Mouse (Mus musculus): Measurements from ENCODE around the gene Nrip2. TPM values are rescaled to one million over a fixed set of nuclear protein-coding genes. Genes with fewer than 3 reads are reported as not detected.

The Nrip2 gene
- polyA plus RNA-seq, 1 experiment from 2014 or later, result 38.9 TPM

DNA sequence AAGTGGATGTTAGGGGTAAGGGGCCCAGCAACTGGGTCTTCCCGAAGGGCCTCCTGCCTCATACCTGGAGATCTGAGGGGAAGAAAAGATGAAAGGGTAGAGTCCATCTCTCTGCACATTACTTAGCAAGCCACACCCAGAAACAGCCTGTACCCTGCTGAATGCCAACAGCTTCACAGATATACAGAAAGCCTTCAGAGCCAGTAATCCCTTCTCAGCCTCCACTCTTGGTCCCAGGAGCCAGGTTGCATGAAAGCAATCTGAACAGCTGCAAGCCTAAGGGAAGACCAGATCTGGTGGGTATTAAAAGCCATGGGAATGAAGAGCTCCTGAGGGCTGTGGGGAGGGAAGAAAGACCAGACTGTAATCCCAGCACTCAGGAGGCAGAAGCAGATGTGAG lies 9.9 kb upstream of the Nrip2 start:
- CTCF ChIA-PET, result no interaction called here
- no peak for ATAC-seq
- DNase-seq (ENCODE audit: low read depth, low spot score), result no peak

DNA sequence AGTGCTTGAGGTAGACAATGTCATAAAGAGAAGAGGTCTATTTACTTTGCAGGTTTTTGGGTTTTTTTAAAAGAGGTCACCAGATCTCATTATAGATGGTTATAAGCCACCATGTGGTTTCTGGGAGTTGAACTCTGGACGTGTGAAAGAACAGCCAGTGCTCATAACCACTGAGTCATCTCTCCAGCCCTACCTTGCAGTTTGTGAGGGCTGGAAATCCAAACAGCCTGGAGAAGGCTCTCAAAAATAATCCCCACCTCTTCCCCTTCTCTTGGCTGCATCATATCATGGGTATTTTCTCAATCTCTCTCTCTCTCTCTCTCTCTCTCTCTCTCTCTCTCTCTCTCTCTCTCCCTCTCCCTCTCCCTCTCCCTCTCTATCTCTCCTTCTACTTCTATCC lies 8.4 kb upstream of the Nrip2 start:
- ChIA-PET POLR2A (no interaction called here), CTCF (no interaction called here)
- ATAC-seq (no peak), DNase-seq (ENCODE audit: low read depth, low spot score) (no peak)
- TF ChIP-seq CTCF (IDR thresholded peaks at IDR 0.05), result no peak
- no peaks in the 10 kb centered on the region for H3K27me3 ChIP-seq
- in situ Hi-C loops (cut with MboI; ENCODE audit: low pct_unique_long_range_greater_than_20kb), result no loop called here

More for the DNA sequence above, 9.9 kb upstream of the Nrip2 start:
- in situ Hi-C loops (cut with MboI; ENCODE audit: low pct_unique_long_range_greater_than_20kb), result no loop called here
- H3K27me3 ChIP-seq, result no peaks in the 10 kb centered on the region
- no peak for TF ChIP-seq CTCF (IDR thresholded peaks at IDR 0.05)
- POLR2A ChIA-PET, result interaction anchor here (0.7 kb wide), 1 partner anchor 72 kb away, joined by 4 read pairs; no protein-coding TSS in a partner anchor

DNA sequence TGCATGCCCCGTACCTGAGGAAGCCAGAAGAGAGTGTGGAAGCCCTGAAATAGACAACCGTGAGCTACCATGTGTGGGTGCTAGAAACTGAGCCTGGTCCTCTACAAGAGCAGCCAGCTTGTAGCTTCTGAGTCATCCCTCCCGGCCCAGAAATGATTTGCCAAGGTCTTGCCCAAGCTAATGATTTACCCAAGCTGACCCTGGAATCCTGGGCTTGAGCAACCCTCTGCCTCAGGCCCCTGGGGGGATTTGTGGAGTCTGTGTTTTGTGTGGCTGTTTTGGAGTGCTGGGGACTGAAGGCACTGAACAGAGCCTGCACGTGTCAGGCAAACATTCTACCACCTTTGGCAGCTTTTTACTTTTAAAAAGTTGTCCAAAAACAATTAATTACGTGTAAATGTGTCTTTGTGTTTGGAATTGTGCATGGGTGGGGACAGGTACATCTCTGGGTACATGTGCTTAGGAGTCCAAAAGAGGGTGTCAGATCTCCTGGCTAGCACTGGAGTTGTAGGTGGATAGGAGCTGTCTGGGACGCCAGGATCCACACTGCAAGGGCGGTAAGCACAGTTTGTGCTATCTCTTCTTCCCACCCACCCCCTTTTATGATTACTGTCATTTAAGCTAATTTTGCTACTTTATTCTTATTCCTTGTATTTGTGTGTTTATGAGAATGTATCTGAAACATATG lies 1.4 kb upstream of the Nrip2 start:
- ChIA-PET CTCF (interaction anchor here (1.2 to 1.3 kb wide), 2 partner anchors 14 to 16 kb away, joined by 3 to 4 read pairs; no protein-coding TSS in a partner anchor), POLR2A (no interaction called here)
- peak; percentile 80 for DNase-seq (ENCODE audit: low read depth, low spot score)
- H3K27me3 ChIP-seq, result no peaks in the 10 kb centered on the region
- TF ChIP-seq CTCF (IDR thresholded peaks at IDR 0.05), result no peak
- in situ Hi-C loops (cut with MboI; ENCODE audit: low pct_unique_long_range_greater_than_20kb), result no loop called here
- peak; percentile 69 for ATAC-seq

DNA sequence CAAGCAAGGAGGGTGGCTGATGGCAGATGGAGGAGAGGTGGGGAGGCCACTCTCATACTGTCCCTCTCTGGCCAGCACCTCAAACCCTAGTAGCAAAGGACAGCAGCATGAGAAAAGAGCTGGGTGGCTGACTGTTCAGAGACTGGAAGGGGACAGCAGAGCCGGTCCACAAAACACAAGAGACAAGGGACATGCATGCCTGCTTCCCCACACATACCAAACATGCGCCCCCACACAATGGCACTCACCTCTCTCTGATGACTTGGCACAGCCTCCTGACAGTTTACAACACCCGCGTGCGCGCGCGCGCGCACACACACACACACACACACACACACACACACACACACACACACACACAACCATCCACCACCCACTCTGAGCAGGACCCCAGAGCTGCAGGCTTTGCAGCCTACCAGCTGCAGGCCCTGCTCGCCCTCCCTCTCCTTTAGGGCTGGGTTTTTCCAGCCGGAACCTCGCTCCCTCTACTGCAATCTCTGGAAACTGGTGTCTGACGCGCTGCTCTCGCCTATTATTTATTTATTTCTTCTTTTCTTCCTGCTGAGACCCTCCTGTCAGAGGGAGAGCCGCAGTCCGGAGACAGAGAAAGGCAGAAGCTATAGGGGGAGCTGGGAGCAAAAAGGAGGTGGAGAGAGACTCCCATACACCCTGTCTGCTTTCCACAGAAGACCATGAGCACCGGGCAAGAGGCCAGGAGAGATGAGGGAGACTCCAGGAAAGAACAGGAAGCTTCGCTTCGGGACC lies 507 bp downstream of the Nrip2 start:
- ChIA-PET CTCF (interaction anchor here (1.1 to 2.2 kb wide), 2 partner anchors 11 to 32 kb away, joined by 3 to 14 read pairs; no protein-coding TSS in a partner anchor), POLR2A (interaction anchor here (0.6 to 3.3 kb wide), 5 partner anchors 11 to 819 kb away, joined by 3 to 7 read pairs (median 3); no protein-coding TSS in a partner anchor)
- TF ChIP-seq CTCF (IDR thresholded peaks at IDR 0.05), result no peak
- in situ Hi-C loops (cut with MboI; ENCODE audit: low pct_unique_long_range_greater_than_20kb), result no loop called here
- H3K27me3 ChIP-seq, result no peaks in the 10 kb centered on the region
- DNase-seq (ENCODE audit: low read depth, low spot score) (no peak), ATAC-seq (peak; percentile 42)

DNA sequence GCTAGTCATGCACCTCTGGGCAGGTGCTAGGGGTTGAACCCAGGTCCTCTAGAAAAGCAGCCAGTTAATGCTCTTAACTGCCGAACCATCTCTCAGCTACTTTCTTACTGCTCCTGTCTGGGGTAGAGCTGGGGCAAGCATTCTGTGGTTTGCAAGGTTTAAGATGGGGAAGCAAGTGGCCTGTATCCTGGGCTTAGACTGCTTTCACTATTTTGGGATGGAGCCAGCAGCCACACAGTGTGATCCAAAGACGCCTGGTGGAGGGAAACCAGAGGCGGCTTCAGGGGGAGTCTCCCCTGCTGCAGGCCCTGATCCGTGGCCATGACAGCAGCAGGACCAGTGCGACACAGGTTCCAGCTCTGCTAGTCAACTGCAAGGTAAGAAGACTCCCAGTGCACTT lies 5.6 kb downstream of the Nrip2 start:
- ChIA-PET POLR2A (interaction anchor here (0.9 to 1.2 kb wide), 2 partner anchors 9 to 79 kb away, joined by 3 to 5 read pairs; no protein-coding TSS in a partner anchor), CTCF (interaction anchor here (1.5 to 2.2 kb wide), 3 partner anchors 12 to 75 kb away, joined by 4 to 5 read pairs (median 4); no protein-coding TSS in a partner anchor)
- DNase-seq (ENCODE audit: low read depth, low spot score) (no peak), ATAC-seq (peak; percentile 25)
- in situ Hi-C loops (cut with MboI; ENCODE audit: low pct_unique_long_range_greater_than_20kb), result no loop called here
- no peaks in the 10 kb centered on the region for H3K27me3 ChIP-seq
- TF ChIP-seq CTCF (IDR thresholded peaks at IDR 0.05), result no peak

DNA sequence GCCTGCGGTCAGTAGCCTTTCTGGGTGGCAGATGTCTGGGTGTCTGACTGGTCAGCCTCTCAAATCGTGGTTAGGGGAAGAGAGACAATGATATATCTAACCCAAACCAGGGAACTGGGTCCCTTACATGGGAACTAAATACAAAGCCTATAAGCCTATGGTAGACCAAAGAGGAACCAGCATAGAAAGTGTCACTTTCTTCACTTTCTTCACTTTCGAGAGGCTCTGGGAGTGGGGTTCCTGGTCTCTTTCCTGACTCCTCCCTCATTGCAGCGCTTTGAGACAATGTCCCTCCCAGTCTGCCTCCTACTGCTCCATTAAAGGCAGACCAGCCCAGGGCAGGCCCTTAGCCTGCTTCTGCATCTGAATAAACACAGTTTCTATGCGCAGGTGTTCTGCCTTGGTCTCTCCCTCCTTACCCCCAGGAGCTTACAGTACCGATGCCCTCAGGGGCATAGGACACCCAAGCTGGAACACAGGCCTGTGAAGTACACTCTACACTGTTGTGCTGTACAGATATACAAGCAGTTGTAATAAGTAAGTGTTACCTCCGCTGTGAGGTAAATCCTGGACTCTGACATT lies 9.5 kb downstream of the Nrip2 start:
- in situ Hi-C loops (cut with MboI; ENCODE audit: low pct_unique_long_range_greater_than_20kb), result no loop called here
- CTCF ChIA-PET, result no interaction called here
- ATAC-seq (no peak), DNase-seq (ENCODE audit: low read depth, low spot score) (no peak)
- H3K27me3 ChIP-seq, result no peaks in the 10 kb centered on the region
- TF ChIP-seq CTCF (IDR thresholded peaks at IDR 0.05), result no peak
- POLR2A ChIA-PET, result no interaction called here

- POLR2A ChIA-PET, result interaction anchor here (1.6 kb wide), 1 partner anchor 9 kb away, joined by 7 read pairs; no protein-coding TSS in a partner anchor
- in situ Hi-C loops (cut with MboI; ENCODE audit: low pct_unique_long_range_greater_than_20kb), result loop anchor here (5.0 kb wide), 2 partner anchors 48 to 88 kb away; partner anchors contain the start of genes Foxm1 and Rhno1
- ATAC-seq (no peak), DNase-seq (ENCODE audit: low read depth, low spot score) (no peak)
- TF ChIP-seq CTCF (IDR thresholded peaks at IDR 0.05), result no peak
- CTCF ChIA-PET, result interaction anchor here (0.8 to 3.2 kb wide), 15 partner anchors 9 to 210 kb away, joined by 3 to 24 read pairs (median 7); partner anchors contain the start of genes Gm44596, Itfg2 and Tex52
- no peaks in the 10 kb centered on the region for H3K27me3 ChIP-seq
These were observed 11.2 kb downstream of the Nrip2 start for GRCm38 (mm10) chr6:128410305-128410704.

- ChIA-PET POLR2A (interaction anchor here (1.6 kb wide), 1 partner anchor 10 kb away, joined by 7 read pairs; no protein-coding TSS in a partner anchor), CTCF (interaction anchor here (0.8 to 3.2 kb wide), 23 partner anchors 8 to 211 kb away, joined by 3 to 24 read pairs (median 5); partner anchors contain the start of genes Gm44596, Itfg2, Tead4 and Tex52)
- in situ Hi-C loops (cut with MboI; ENCODE audit: low pct_unique_long_range_greater_than_20kb), result loop anchor here (5.0 kb wide), 2 partner anchors 49 to 89 kb away; partner anchors contain the start of genes Foxm1 and Rhno1
- DNase-seq (ENCODE audit: low read depth, low spot score) (no peak), ATAC-seq (peak; percentile 54)
- peak; percentile 96 for TF ChIP-seq CTCF (IDR thresholded peaks at IDR 0.05)
- H3K27me3 ChIP-seq, result no peaks in the 10 kb centered on the region
These were observed 12.0 kb downstream of the Nrip2 start for GRCm38 (mm10) chr6:128411115-128411514.

GRCm38 (mm10) chr6:128416169-128416568 lies 17.1 kb downstream of the Nrip2 start:
- in situ Hi-C loops (cut with MboI; ENCODE audit: low pct_unique_long_range_greater_than_20kb), result no loop called here
- TF ChIP-seq CTCF (IDR thresholded peaks at IDR 0.05), result no peak
- ATAC-seq (no peak), DNase-seq (ENCODE audit: low read depth, low spot score) (no peak)
- POLR2A ChIA-PET, result interaction anchor here (0.7 kb wide), 1 partner anchor 17 kb away, joined by 4 read pairs; the partner anchor contains the start of gene Nrip2
- no peaks in the 10 kb centered on the region for H3K27me3 ChIP-seq
- CTCF ChIA-PET, result interaction anchor here (1.6 kb wide), 1 partner anchor 64 kb away, joined by 4 read pairs; no protein-coding TSS in a partner anchor

- TF ChIP-seq CTCF (IDR thresholded peaks at IDR 0.05), result no peak
- ATAC-seq (no peak), DNase-seq (ENCODE audit: low read depth, low spot score) (no peak)
- H3K27me3 ChIP-seq, result no peaks in the 10 kb centered on the region
- ChIA-PET CTCF (interaction anchor here (0.7 kb wide), 1 partner anchor 69 kb away, joined by 3 read pairs; no protein-coding TSS in a partner anchor), POLR2A (no interaction called here)
- in situ Hi-C loops (cut with MboI; ENCODE audit: low pct_unique_long_range_greater_than_20kb), result no loop called here
These were observed 19.0 kb downstream of the Nrip2 start for GRCm38 (mm10) chr6:128418076-128418475.

Measured in Patski (cell line).